Mouse (Mus musculus) embryonic stem cell, embryonic (primary cell): ENCODE results near the gene Xpo1.

Source experiments
- CTCF ChIA-PET, 4 experiments: fragments of 300-600 bp in 2 of 4; fragments of 350-600 bp in 2 of 4; sonication (Branson Sonifier 250); formaldehyde crosslinking; loops; one replicate each; lab custom pipeline; 2022; ENCODE audit warnings: inconsistent platforms in 2 of 4; lab: Charles Lee
- POLR2A ChIA-PET, 4 experiments: fragments of 300-600 bp in 2 of 4; fragments of 350-600 bp in 2 of 4; sonication (Branson Sonifier 250); formaldehyde crosslinking; loops; one replicate each; lab custom pipeline; 2022; ENCODE audit warnings: antibody characterized with exemption in 4 of 4, inconsistent platforms in 1 of 4; lab: Charles Lee

Xpo1 gene

DNA sequence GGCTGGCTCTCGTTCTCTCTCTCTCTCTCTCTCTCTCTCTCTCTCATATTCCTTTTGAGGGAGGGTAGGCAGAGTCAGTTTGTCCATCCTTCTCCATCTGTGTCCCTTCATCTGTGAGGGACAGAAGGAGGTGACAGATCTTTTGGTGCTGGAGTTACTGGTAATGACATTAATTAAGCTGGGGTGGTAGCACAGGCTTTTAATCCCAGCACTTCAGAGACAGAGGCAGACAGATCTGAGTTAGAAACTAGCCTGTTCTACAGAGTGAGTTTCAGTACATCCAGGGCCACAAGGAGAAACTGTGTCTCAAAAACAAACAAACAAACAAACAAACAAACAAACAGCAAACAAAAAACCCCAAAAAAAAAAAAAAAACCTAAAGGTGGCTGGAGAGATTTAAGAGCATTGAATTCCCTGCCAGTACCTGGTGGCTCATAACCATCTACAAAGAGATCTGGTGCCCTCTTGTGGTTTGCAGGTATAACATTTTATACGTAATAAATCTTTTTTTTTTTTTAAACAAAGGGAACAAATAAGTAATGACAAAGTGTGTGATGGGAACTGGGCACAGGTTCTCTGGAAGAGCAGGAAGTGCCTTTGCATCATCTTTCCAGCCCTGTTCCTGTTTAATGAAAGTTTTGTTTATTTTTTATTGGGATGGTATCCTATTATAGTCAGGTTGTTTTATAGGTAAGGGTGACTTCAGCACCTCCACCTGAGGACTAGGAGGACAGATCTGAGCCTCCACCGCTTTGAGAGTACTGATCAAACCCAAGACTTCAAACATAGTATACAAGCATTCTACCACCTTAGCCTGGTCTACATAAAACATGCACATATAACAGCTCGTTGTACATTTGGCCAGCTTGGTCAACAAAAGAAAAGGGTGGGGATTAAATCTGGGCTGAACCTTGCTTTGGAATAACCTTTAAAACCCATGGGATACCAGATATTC is 16.2 kb downstream of the Xpo1 start:
- CTCF ChIA-PET = interaction anchor here in 1 of 4 experiments (0.8 to 1.0 kb wide), 2 partner anchors 178 to 264 kb away, joined by 3 to 4 read pairs; no protein-coding TSS in a partner anchor
- POLR2A ChIA-PET = interaction anchor here (0.7 to 5.0 kb wide), 13 partner anchors 7 to 281 kb away, joined by 3 to 85 read pairs (median 3); partner anchors contain the start of genes Xpo1 (in 2 of the 4) and Cct4 (in 1 of the 4)

DNA sequence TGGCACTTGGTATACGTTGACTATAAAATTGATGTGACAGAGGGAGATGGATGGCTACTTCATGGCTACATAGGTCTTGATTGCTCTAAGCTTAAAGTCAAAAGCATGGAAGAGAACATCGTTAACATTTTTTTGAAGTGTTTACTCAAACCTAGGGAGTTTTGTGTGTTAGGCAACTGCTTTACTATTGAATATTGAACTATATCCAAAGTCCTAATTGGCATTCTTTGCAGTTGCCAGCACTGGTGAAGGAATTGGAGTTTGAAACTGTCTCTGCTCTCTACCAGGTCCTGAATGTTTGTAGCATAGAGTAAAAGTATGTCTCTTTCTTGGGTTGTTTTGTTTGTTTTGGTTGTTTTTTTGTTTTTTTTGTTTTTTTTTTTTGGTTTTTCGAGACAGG is 19.9 kb downstream of the Xpo1 start:
- CTCF ChIA-PET = no interaction called here
- POLR2A ChIA-PET = interaction anchor here in 2 of 4 experiments (0.8 to 4.9 kb wide), 11 partner anchors 11 to 288 kb away, joined by 3 to 45 read pairs (median 14); partner anchors contain the start of genes Cct4 (in 1 of the 2) and Xpo1 (in 1 of the 2)

DNA sequence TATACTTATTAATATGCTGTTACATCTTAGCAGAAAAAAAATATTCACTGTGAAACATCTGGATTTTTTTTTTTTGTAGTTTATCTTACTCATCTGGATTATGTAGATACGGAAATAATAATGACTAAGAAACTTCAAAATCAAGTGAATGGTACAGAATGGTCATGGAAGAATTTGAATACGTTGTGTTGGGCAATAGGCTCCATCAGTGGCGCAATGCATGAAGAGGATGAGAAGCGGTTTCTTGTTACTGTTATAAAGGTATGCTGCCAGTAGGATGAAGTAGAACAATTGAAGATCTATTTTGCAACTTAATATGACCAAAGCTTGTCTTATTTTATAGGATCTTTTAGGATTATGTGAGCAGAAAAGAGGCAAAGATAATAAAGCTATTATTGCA is 28.6 kb downstream of the Xpo1 start:
- ChIA-PET POLR2A (interaction anchor here in 1 of 4 experiments (0.8 to 5.9 kb wide), 7 partner anchors 10 to 284 kb away, joined by 3 to 48 read pairs (median 4); no protein-coding TSS in a partner anchor), CTCF (no interaction called here)

DNA sequence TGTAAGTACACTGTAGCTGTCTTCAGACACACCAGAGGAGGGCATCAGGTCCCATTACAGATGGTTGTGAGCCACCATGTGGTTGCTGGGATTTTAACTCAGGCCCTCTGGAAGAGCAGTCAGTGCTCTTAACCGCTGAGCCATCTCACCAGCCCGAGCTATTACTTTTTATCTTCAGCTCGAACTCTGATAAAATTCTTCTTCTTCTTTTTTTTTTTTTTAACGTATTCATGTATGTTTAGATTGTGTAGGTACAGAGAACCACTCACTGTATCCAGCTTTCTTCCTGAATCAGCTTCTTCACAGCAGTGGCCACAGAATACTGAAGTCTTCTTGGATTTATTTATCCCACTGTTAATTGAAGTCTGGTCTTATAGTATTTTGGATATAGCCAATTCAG is 33.0 kb downstream of the Xpo1 start:
- CTCF ChIA-PET = interaction anchor here in 1 of 4 experiments (0.7 kb wide), 1 partner anchor 8 kb away, joined by 3 read pairs; no protein-coding TSS in a partner anchor

DNA sequence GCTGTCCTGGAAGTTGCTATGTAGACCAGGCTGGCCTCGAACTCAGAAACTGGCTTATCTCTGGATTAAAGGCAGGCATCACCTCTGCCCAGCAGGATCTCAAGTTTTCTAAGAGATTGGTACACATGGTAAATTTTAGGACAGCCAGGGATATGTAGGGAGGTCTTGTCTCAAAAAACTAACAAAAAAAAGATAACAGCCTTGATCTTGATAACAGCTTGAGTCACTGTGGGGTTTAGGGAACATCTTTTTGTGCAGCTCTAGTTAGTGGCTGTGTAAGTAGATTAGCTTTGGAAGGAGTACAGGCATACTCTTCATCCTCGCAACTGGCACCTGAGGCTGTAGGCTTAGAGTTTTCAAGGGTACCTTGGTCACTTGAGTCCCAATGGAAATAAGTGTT is 41.5 kb downstream of the Xpo1 start:
- CTCF ChIA-PET = interaction anchor here in 1 of 4 experiments (0.6 kb wide), 1 partner anchor 9 kb away, joined by 3 read pairs; no protein-coding TSS in a partner anchor
- POLR2A ChIA-PET = interaction anchor here (0.6 to 6.8 kb wide), 11 partner anchors 9 to 306 kb away, joined by 3 to 48 read pairs (median 3); partner anchors contain the start of gene Fam161a (in 1 of the 4)

More for the DNA sequence above, 33.0 kb downstream of the Xpo1 start:
- POLR2A ChIA-PET = interaction anchor here in 3 of 4 experiments (0.6 to 5.9 kb wide), 12 partner anchors 7 to 292 kb away, joined by 3 to 48 read pairs (median 6); no protein-coding TSS in a partner anchor

DNA sequence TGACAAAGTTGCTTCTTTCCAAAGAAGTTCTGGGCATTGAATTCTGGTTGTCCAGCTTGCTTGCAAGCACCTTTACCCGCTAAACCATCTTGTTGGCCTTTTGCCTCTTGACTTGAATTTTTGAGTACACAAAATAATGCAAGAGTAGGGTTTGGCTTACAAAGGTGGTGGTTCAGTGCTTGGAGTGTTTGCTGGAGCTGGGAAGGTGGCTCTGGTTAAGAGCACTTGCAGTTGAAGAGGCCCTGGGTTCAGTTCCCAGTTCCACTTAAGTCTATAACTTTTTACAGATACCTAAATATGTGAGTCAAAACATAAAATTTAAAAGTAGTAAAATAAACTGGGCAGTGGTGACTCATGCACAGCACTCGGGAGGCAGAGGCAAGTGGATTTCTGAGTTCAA is 42.5 kb downstream of the Xpo1 start:
- ChIA-PET POLR2A (interaction anchor here in 2 of 4 experiments (0.7 to 5.5 kb wide), 3 partner anchors 12 to 225 kb away, joined by 3 to 48 read pairs (median 3); no protein-coding TSS in a partner anchor), CTCF (no interaction called here)

DNA sequence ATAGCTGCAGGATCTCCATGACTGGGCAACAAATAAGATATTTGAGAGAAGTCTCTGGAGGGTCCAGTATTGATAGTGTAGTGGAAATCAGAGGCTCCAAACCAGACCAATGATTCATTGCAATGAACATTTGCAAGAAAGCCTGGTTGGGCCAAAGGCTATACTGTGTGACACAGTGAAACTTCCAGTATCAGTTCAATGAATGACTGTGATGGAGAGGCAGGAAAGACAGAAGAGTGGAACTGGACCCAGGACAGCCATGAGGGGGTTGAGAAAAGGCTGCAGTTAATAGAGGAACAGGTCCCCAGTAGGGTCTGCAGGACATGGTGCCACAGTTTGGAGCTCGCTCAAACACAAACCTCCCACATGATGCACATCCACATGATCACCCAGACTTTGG is 44.1 kb downstream of the Xpo1 start:
- ChIA-PET CTCF (no interaction called here), POLR2A (interaction anchor here in 1 of 4 experiments (0.5 to 6.6 kb wide), 6 partner anchors 9 to 309 kb away, joined by 3 to 43 read pairs (median 5); partner anchors contain the start of gene Xpo1)

DNA sequence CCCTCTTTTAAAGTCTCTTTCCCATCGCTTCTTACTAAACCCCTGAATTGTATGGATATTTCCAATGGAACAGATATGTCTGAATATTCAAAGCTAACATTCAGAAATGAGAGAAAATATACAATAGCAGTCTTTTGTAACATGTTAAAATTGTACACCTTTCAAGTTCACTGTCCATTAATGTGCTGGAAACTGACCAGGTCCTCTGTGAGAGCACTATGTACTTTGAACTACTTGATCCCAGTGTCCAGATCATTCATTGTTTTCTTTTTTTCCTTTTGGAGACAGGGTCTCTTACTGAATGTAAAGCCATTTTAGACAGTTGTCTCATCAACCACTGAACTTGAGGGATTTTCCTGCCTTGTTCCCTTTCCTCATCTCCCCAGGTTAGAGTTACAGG is 47.3 kb downstream of the Xpo1 start:
- CTCF ChIA-PET = interaction anchor here in 2 of 4 experiments (0.6 to 0.7 kb wide), 3 partner anchors 11 to 23 kb away, joined by 3 to 8 read pairs (median 5); no protein-coding TSS in a partner anchor
- POLR2A ChIA-PET = interaction anchor here in 2 of 4 experiments (0.8 to 6.6 kb wide), 11 partner anchors 8 to 313 kb away, joined by 3 to 43 read pairs (median 4); partner anchors contain the start of genes Cct4 (in 1 of the 2), Fam161a (in 1 of the 2) and Xpo1 (in 1 of the 2)

DNA sequence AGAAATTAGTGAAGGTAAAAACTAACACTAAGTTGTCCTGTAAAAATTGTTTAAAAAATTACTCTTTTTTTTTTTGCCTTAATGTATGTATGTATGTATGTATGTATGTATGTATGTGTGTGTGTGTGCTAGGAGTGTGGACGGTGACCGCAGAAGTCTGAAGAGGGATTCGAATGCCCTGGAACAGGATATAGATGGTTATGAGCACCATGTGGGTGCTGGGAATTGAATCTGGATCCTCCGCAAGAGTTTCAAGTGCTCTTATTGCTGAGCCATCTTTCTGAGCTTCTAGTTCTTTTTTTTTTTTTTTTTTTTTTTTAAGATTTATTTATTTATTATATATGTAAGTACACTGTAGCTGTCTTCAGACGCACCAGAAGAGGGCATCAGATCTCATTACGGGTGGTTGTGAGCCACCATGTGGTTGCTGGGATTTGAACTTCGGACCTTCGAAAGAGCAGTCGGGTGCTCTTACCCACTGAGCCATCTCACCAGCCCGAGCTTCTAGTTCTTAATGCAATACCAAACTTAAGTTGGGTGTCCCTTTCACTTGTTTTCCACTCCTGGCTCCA is 49.3 kb downstream of the Xpo1 start:
- POLR2A ChIA-PET = interaction anchor here (0.6 to 6.6 kb wide), 31 partner anchors 10 to 361 kb away, joined by 3 to 43 read pairs (median 4); partner anchors contain the start of genes Ahsa2 (in 1 of the 4), Cct4 (in 1 of the 4), Fam161a (in 1 of the 4) and Xpo1 (in 1 of the 4)
- CTCF ChIA-PET = interaction anchor here in 2 of 4 experiments (0.6 to 0.7 kb wide), 4 partner anchors 11 to 78 kb away, joined by 3 to 6 read pairs (median 4); no protein-coding TSS in a partner anchor

DNA sequence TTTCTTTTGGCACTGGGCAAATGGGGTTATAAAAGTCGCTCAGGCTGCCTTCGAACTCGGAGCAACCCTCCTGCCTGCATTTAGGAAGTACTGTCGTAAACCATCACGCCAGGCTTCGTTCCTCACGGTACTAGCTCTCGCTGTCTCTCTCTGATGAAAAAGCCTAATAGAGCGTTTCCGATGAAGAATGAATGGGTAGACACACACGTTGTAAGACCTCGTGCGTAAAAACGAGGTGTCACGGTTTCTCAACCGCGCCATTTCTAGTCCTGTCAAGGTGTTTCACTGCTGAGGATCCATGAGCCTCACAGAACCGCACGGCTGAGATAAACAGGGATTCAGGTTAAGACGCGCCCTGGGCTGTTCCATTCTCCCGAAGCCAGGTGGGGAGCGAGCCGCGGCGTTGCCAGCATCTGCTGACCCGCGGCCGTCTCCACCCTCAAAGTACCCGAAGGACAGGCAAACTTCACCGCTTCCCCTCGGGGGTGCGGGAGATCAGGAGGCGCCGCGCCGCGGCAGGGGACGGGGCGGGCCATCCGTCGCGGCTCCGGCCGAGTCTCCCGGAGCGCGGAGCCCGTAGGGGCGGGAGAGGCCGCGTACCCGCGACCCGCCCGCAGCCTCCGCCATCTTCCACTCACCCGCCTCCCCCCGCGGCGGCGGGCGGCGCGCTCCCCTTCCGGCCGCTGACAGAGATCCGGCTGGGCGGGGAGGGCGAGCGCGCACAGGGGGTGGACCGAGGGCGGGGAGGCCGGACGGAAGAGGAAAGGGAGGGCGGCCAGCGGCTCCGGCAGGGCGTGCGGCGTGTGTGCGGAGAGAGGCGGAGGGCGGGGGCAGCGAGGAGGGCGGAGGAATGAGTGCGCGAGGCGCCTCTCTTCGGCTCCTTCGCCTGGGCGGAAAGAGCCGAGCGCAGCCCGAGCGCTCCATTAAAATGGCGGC is 50.1 kb downstream of the Xpo1 start:
- CTCF ChIA-PET = interaction anchor here in 2 of 4 experiments (0.6 to 0.7 kb wide), 4 partner anchors 11 to 77 kb away, joined by 3 to 6 read pairs (median 4); no protein-coding TSS in a partner anchor
- POLR2A ChIA-PET = interaction anchor here (0.6 to 6.6 kb wide), 29 partner anchors 10 to 360 kb away, joined by 3 to 43 read pairs (median 4); partner anchors contain the start of genes Ahsa2 (in 1 of the 4), Cct4 (in 1 of the 4), Fam161a (in 1 of the 4) and Xpo1 (in 1 of the 4)

DNA sequence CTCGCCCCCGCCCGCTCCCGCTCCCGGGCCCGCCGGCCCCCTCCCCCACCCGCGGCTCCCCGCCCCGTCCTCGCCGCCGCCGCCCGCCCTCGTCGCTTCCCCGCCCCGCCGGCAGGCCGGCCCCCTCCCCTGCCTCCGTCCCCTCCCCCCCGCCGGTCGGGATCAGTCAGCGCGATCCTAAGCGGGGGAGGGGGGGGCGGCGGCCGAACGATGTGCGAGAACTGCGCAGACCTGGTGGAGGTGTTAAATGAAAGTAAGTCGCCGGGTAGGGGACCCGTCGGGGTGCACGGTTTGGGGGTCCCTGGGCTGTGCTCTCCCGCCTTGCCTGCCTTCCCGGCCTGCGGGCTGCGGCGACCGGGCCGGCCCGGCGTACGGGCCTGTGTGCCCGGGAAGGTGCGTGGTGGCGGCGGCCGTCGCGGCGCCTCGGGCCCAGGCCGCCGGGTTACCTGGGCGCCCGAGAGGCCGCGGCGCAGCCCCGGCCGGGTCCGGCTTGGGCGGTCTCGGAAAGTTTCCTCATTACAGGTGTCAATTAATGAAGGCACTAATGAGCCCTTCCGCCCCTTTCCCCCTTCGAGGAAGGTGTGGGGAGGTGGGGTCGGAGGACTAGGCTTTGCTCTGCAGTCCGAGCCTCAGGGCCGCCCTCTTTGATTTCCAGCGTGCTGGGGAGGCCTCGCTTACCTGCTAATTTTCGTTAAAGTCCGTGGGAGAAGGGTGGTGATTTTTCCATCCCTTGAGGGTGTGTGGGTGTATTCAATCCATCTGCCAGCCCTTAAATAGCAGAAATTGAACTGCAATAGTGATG is 51.1 kb downstream of the Xpo1 start, which contains the start of gene Usp34:
Gene Usp34 (plus strand): TSS at position 132 of the 802 bp plus-strand sequence.
- CTCF ChIA-PET = no interaction called here

DNA sequence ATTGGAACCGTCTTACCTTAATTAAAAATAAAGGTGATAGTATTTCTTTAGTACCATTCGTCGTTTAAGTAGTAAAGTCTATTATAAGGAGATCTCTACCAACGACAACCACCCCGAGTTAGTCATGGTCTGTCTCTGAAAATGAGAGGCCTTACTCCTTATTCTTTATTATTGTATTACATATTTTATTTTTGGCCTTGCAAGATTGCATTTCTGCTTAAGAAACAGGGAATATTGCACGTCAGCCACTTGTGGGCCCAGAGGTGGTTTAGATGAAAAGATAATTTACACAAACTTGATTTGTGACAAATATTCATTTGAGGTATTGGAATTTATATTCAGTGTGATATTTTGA is 51.7 kb downstream of the Xpo1 start:
- ChIA-PET CTCF (no interaction called here), POLR2A (interaction anchor here in 1 of 4 experiments (1.3 to 1.9 kb wide), 2 partner anchors 9 to 310 kb away, joined by 3 to 4 read pairs; no protein-coding TSS in a partner anchor)

More for the DNA sequence above, 51.1 kb downstream of the Xpo1 start, which contains the start of gene Usp34:
- POLR2A ChIA-PET = no interaction called here

DNA sequence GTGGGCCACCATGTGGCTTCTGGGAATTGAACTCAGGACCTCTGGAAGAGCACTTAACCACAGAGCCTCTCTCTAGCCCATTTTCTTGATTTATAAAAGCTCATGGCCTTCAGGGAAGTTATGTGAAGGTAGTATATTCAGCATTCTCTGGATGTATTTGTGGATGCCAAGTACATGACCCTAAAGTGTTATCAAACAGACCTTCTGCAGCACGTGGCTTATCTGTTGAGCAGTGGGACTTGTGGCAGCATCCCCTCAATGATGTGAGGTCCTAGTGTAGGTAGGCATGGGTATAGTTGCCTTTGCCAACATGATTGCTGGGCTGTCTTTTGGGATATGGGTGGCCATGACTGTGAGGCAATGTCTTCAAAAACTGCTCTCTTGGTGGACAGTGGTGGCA is 57.7 kb downstream of the Xpo1 start:
- ChIA-PET CTCF (no interaction called here), POLR2A (interaction anchor here in 3 of 4 experiments (0.6 to 2.5 kb wide), 6 partner anchors 7 to 323 kb away, joined by 3 to 10 read pairs (median 4); partner anchors contain the start of gene Cct4 (in 1 of the 3))

DNA sequence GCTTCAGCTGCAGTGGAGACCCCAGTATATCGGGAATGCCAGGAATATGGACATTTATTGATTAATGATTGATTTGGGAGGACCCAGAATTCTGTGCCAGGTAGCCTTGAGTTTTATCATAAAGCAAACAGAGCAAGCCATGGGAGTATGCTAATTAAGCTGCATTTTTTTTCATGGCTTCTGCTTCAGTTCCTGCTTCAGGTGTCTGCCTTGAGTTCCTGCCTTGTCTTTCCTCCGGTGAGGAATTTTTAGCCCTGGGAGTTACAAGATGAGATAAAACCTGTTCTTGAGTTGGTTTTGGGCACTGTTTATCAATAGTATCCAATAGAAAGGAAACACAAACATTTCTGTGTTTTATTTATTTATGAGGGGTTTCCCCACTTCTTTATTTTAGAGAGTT is 73.6 kb downstream of the Xpo1 start:
- ChIA-PET CTCF (interaction anchor here in 1 of 4 experiments (0.7 kb wide), 1 partner anchor 1399 kb away, joined by 3 read pairs; no protein-coding TSS in a partner anchor), POLR2A (interaction anchor here in 3 of 4 experiments (1.0 to 1.9 kb wide), 7 partner anchors 9 to 168 kb away, joined by 3 to 7 read pairs (median 3); partner anchors contain the start of gene Ahsa2 (in 1 of the 3))

DNA sequence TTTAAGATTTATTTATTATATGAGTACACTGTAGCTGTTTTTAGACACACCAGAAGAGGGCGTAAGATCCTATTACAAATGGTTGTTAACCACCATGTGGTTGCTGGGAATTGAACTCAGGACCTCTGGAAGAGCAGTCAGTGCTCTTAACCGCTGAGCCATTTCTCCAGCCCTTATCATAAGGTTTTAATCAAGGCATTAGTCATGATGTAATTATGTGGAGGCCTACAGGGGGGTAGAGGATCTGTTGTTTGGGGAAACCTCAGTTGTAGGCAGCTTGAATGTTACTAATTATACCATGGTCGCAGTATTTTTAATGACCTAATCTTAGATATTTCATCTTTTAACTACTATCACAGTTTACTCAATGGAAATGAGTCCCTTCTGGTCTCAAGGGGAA is 76.3 kb downstream of the Xpo1 start:
- ChIA-PET CTCF (interaction anchor here in 1 of 4 experiments (1.4 kb wide), 1 partner anchor 13 kb away, joined by 4 read pairs; no protein-coding TSS in a partner anchor), POLR2A (interaction anchor here in 1 of 4 experiments (1.0 to 1.6 kb wide), 2 partner anchors 14 to 27 kb away, joined by 3 to 4 read pairs; no protein-coding TSS in a partner anchor)
